Mouse (Mus musculus) brain, embryonic 14.5 days (tissue): ENCODE data around the gene Nop56. TPM values are rescaled to one million over a fixed set of nuclear protein-coding genes. Genes with fewer than 3 reads are reported as not detected.

Experiments used
- DNase-seq: peaks from one replicate; pipeline ENCODE4 v3.0.0-alpha.2; 2011; ENCODE audit warnings: low read depth
- CTCF ChIP-seq: fragments of 200-500 bp; IDR thresholded peaks from 2 replicates; pipeline ENCODE4 v1.5.1; 2012; ENCODE audit warnings: inconsistent platforms, mild to moderate bottlenecking, moderate library complexity, borderline replicate concordance; ENCODE audit not compliant: insufficient read depth, insufficient read length; ENCODE audit errors: extremely low read depth
- POLR2A ChIP-seq: fragments of 200-500 bp; IDR thresholded peaks from 2 replicates; pipeline ENCODE4 v1.6.1; 2012; ENCODE audit warnings: mild to moderate bottlenecking, inconsistent platforms, borderline replicate concordance; ENCODE audit not compliant: poor library complexity, insufficient read depth, insufficient read length, severe bottlenecking; ENCODE audit errors: extremely low read depth
- polyA plus RNA-seq: library from polyadenylated mRNA; depleted of rRNA; stranded (reverse); fragments of >200 nt; gene quantifications from 2 replicates; pipeline ENCODE4 v1.2.3, GENCODE M21; 2012; rRNA removed

Nop56 gene
- 213 and 300 TPM in 2 replicates for polyA plus RNA-seq

DNA sequence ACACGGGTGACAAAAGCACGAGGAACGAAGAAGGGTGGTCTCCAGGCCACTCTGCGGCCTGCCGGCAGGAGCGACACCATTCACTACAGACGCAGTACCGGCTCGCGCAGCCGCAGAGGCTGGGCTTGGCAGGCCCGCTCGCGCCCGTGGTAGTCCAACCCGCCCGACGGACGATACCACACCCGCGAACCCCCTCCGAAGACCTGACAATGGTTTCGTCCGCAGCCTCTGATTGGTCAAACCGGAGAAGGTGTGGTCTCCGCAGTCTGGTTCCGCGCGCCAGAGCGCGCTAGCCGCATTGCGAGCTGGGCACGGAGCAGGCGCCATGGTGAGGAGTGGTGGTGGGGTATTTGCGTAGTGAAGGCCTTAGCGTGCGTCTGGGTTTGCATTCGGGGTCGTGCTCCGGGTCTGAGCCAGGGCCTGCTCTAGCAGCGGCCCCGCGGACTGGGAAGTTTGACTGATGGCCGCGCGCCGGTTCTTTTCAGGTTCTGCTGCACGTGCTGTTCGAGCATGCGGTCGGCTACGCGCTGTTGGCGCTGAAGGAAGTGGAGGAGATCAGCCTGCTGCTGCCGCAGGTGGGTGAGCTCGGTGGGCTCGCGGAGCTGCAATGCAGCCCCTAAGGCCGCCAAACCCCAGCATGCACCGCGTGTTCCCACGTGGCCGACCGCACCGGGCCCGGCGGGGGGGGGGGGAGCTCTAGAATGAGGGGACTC lies at the start of gene Nop56:
Nop56 (plus strand) TSS at position 282 of the 713 bp plus-strand sequence.
- TF ChIP-seq CTCF (peak; percentile 6; the same call in 1 of the 2 replicates), POLR2A (peak; percentile 87)
- peak; percentile 99 for DNase-seq

DNA sequence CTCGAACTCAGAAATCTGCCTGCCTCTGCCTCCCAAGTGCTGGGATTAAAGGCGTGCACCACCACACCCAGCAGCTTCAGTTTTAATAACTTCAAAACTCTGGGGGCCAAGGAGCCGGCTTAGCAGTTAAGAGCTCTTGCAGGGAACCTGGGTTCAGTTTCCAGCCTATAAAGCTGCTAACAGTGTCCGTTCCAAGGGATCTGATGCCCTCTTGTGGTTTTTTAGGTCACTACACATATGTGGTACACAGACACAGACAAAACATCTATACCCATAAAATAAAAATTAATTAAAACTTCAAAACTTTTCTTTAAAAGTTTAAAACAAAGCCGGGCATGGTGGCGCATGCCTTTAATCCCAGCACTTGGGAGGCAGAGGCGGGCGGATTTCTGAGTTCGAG lies 27.3 kb upstream of the Nop56 start:
- peak; percentile 69 for DNase-seq
- TF ChIP-seq CTCF (peak; percentile 54; the same call in 1 of the 2 replicates), POLR2A (no peak)

DNA sequence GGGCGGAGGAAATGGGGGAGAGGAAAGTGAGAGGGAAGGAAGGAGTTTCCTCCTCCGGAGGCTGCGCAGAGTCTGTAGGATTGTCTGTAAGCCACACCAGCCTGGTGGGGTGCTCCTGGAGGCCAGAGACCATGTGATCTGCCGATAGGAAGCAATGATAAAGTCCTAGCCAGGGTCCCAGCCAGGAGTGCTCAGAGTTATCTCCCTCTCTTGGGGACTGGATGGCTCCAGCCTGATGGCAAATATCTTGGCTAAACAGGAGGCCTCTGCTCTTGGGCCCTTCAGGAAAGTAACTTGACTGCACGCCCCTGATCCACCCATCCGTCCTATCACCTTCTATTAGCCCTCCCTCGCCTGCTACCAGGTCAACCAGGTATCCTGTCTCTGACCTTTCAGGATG lies 26.0 kb upstream of the Nop56 start:
- no peak for DNase-seq
- TF ChIP-seq POLR2A (no peak), CTCF (no peak)

DNA sequence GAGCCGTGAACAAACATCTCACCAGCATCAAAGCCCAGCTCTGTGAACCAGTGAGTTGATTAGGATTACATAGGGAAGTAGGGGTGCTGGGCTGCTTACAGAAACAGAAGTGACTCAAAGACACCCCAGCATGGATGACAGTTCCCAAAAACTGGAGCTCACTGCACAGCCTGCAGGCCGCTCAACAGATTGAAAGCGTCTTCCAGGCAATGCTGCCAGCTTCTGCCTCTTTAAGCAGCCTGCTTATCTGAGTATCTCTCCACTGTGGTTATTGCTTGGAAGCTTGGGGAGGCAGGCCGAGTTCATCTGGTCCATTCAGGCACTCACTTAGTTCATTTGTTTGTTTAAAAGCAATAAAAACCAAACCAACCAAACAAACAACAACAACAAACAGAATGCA lies 17.5 kb upstream of the Nop56 start:
- DNase-seq, result no peak
- no peak for TF ChIP-seq POLR2A
- no peak for TF ChIP-seq CTCF

DNA sequence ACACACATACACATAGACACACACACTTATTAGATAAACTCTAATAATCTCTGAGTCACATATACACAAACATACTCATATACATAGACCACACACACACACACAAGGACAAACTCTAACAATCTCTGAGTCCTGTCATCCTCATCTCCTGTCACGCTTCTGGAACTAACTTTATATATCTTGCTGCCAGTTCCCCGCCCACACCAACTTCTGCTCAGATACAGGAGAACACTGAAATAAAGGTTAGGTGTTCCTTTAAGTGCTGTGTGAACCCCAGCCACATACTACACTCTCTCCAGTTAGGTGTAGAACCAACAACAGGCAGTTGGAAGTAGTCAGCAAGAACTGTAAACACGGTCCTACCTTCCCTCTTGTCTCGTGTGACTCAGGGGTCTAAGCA lies 13.4 kb upstream of the Nop56 start:
- no peak for DNase-seq
- TF ChIP-seq POLR2A (no peak), CTCF (no peak)

DNA sequence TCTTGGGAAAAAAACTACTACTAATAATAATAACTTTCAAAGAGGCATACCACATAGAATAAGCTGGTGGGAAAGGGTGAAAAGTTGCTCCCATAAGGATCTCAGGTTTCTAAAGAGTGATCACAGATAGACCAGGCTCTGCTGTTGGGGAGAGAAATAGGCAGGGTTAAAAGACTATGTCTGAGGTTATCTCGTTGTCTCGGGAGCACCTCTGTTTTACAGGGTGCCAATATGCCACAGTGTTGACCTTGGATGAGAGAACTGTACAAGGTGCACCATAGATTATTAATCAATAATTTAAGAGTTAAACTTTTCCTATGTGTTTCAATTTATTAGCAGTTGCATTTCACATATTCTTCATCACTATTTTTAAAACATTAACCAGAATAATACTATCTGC lies 12.3 kb upstream of the Nop56 start:
- TF ChIP-seq CTCF, result no peak
- no peak for TF ChIP-seq POLR2A
- no peak for DNase-seq

DNA sequence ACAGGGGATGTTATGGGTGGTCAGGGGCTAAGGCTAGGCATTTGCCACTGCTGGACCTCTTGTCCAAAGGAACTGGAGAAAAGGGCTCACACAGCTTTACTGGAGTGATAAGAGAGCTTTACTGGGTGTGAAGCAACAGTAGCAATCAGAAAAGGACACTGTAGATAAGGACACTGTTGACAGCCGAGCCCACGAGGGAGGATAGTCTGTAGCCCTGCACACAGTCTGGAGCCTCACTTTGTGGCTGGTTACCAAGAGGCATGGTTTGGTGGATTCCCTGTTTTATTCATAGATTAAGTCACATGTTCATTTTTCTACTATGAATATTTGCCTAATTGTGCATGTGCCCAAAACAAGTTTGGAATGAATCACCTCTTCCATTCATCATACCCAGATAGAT lies 11.8 kb upstream of the Nop56 start:
- TF ChIP-seq CTCF (no peak), POLR2A (no peak)

DNA sequence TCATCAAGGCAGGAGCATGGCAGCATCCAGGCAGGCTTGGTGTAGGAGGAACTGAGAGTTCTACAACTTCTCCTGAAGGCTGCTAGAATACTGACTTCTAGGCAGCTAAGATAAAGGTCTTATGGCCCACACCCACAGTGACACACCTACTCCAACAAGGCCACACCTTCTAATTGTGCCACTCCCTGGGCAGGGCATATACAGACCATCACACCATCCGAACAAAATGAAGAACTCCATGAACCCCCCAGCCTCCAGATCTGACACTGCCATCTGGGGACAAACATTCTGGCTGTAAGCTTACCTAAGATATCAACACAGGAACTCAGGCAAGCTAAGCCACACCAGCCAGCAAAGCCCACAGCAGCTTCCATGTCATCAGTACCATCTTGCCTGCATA lies 8.7 kb upstream of the Nop56 start:
- TF ChIP-seq CTCF, result no peak
- no peak for TF ChIP-seq POLR2A
- DNase-seq, result no peak

More for the DNA sequence above, 11.8 kb upstream of the Nop56 start:
- no peak for DNase-seq

DNA sequence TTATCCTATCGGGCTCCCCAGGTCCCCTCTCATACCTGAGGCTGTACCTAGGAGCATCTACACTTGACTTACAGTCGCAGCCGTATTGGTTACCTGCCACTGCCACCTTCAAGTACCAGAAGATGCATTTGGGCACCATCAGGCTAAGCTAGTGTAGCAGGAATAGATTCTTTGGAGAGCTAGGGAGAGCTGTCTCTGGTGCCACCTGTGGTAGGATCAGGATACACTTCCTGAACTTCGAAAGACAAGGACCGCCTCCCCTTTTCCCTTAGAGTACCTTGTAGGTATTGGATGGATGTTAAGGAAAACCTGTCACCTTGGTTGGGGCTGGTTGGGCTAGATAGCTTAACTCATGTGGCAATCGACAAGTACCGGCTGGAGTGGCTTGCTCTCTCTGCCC lies 6.2 kb upstream of the Nop56 start:
- no peak for TF ChIP-seq POLR2A
- TF ChIP-seq CTCF, result no peak
- DNase-seq, result no peak

DNA sequence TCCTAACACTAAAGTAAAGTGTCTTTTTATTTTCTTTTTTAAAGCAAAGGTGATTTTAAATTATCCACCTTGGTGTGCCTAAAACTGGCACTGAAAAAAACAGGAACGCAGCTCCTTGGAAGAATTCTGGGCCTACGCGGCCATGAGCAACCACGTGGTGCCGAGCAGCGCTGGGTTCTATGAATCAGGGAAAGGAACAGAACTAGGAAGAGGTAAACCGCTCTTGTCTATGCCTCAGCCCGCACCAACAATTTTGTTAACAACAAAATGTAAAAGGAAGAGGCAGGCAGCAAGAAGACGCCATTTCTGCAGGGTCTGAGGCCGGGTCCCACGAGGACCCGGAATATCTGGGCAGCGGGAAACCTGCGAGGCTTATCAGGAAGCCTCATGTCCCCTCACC lies 498 bp upstream of the Nop56 start:
- no peak for DNase-seq
- no peak for TF ChIP-seq POLR2A
- no peak for TF ChIP-seq CTCF

DNA sequence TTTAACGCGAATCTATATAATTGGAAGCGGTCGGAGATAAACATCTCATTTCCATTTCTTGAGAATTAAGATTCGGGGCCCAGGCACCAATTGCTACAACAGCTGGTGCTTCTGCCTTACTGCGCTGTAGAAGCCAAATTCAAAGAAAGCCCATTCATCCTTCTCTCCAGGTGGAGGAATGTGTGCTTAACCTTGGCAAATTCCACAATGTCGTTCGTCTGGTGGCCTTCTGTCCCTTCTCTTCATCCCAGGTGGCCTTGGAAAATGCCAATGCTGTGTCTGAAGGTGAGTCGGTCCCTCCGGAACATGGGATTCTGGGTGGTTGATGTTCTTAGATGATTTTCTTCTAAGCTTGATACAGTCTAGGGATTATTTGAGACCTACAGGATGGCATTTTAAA lies 632 bp downstream of the Nop56 start:
- TF ChIP-seq POLR2A (no peak), CTCF (no peak)
- DNase-seq, result no peak

DNA sequence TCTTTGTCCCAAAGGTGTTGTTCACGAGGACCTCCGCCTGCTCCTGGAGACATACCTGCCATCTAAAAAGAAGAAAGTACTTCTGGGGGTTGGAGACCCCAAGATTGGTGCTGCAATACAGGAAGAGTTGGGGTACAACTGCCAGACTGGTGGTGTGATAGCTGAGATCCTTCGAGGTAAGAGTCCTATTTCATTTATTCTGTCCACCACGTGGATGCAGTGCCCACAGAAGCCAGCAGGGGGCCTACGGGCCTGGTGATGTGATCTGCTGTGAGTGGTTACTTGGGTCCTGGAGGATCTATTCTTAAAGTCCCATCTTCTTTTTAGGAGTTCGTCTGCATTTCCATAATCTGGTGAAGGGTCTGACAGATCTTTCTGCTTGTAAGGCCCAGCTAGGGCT lies 1.4 kb downstream of the Nop56 start:
- DNase-seq, result peak; percentile 64
- peak; percentile 74 for TF ChIP-seq CTCF
- no peak for TF ChIP-seq POLR2A

DNA sequence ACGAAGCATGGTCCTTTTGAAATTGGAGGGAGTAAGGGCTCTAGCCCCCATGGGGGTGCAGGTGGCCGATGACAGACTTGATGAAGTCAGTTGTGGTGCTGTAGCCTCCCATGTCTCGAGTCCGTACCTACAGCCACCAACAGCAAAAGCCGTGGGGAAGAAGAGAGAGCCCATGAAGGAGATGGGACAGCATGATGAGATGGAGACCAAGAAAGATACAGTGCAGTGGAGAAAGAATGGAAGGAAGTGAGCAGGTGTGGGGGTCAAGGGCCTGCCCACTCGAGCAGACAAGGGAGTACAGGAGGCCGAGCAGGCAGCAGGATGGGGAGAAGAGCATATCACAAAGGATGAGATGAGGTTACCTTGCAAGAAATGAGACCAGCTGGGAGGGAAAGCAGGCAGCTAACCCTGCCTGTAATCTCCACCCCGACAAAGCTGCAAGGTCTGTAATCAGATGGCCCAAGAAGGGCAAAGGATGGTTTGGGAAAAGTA lies 5.4 kb downstream of the Nop56 start:
- no peak for DNase-seq
- no peak for TF ChIP-seq CTCF
- no peak for TF ChIP-seq POLR2A
